Mouse (Mus musculus): ENCODE data around the gene Fzd5.

DNA sequence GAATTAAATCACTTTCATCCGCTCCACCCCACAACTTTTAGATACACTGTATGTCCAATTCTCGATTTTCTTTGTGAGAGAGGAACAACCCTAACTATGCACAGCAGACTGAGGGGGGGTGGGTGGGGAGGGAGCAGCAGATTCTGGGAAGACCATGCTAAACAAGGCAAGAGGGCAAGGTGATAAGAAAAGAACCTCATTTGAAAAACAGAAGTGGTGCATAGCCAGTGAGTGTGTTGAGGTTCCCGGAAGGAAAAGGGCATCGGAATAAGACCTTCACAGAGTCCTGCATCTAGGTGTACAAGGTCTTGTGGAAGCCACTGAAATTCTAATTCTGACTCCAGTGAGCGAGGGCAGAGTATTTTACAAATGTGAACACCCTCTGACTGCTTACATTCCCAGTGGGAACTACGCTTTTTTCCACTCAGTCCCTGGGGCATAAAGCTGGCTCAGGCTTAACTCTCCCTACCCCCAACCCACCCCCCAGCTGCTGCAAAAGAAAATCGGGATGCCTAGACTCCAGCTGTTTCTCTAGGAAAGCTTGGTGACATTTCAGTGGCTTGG lies 4.8 kb downstream of the Fzd5 start:
- TF ChIP-seq CTCF (IDR thresholded peaks at IDR 0.05; ENCODE audit: insufficient read depth, low read length) (no peak), POLR2A (IDR thresholded peaks at IDR 0.05; ENCODE audit: borderline replicate concordance, extremely low read depth, low read depth, low read length) (no peak)

Measured in lung, adult 2 months (tissue).